In genomic region chr19:18710903-18711302, GRCm38 (mm10) we compare ENCODE assay signal across 27 mouse cellular contexts.
"Had no signal": no experiment of that assay in that cellular context is flagged by ENCODE, and none has a peak within 500 bp of the region (broad histone marks: within the 10 kb centered on the region; RNA-seq: fewer than 3 reads in every experiment).

No protein-coding gene starts in this region.

- H3K27me3 ChIP-seq: heart, embryonic 12.5 days; hindbrain, embryonic 12.5 days; intestine, embryonic 15.5 days; limb, embryonic 12.5 days; liver, embryonic 13.5 days; liver, embryonic 15.5 days had no signal

- ATAC-seq: hindbrain, embryonic 16.5 days; inflammation-experienced regulatory T-cells, adult 6 months; intestine, embryonic 15.5 days; intestine, postnatal 0 days had no signal

- H3K9me3 ChIP-seq: heart, embryonic 10.5 days; heart, embryonic 12.5 days; hindbrain, embryonic 10.5 days; hindbrain, embryonic 12.5 days; intestine, embryonic 15.5 days; limb, embryonic 10.5 days; limb, embryonic 12.5 days; liver, embryonic 13.5 days; liver, embryonic 15.5 days had no signal

- H3K9ac ChIP-seq: heart, embryonic 12.5 days; hindbrain, embryonic 12.5 days; hindbrain, embryonic 14.5 days; intestine, embryonic 15.5 days; limb, embryonic 12.5 days; liver, embryonic 13.5 days; liver, embryonic 15.5 days had no signal

- DNase-seq: gastrocnemius, adult 2 months; gastrocnemius, postnatal 10 days; gastrocnemius, postnatal 25 days; heart, adult 18-20 months; heart, postnatal 10 days; heart, postnatal 4 days; kidney, adult 18-20 months; kidney, adult 8-10 months; kidney, postnatal 14 days; kidney, postnatal 36 days; liver; liver, embryonic 13.5 days had no signal

- H3K4me3 ChIP-seq: gastrocnemius, adult 2 months; heart, embryonic 10.5 days; heart, embryonic 12.5 days; hindbrain, embryonic 10.5 days; hindbrain, embryonic 12.5 days; intestine, embryonic 15.5 days; layer of hippocampus, adult 2 months; left cerebral cortex, adult 2 months; limb, embryonic 10.5 days; limb, embryonic 12.5 days; liver, embryonic 13.5 days had no signal

- H3K4me2 ChIP-seq: heart, embryonic 12.5 days; hindbrain, embryonic 12.5 days; hindbrain, embryonic 14.5 days; intestine, embryonic 15.5 days; limb, embryonic 12.5 days; liver, embryonic 11.5 days had no signal

- H3K27ac ChIP-seq: gastrocnemius, adult 2 months; heart, embryonic 10.5 days; hindbrain, embryonic 10.5 days; hindbrain, embryonic 12.5 days; hindbrain, embryonic 14.5 days; intestine, embryonic 15.5 days; layer of hippocampus, adult 2 months; left cerebral cortex, adult 2 months; limb, embryonic 10.5 days; limb, embryonic 12.5 days had no signal

- H3K36me3 ChIP-seq: heart, embryonic 10.5 days; intestine, embryonic 15.5 days had no signal
